Mouse (Mus musculus): ENCODE measurements around the gene Fcrla.
"Not testable (repeated sequence)": the region's sequence is repeated elsewhere in the genome, so short reads cannot be mapped to it uniquely, and the experiment has no call there.

The Fcrla gene

DNA sequence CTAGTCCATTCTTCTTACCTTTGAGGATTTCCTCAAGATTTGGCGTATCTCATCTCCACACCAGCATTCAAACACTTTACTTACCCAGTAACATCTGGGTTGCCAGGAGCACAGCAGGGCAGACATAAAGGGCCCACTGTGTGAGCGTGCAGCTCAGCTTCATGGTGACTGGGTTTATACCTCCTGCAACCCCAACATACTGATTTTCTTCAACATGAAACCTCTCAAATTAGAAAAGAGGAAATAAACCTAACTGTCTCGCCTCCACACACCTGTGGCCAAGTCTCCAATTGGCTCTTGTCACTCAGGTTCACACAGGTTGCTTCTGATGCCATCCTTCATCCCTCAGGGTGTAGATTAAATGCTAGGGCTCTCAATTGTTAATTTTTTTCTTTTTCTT is at the start of gene Fcrla:
Gene Fcrla, minus strand, starts transcription at position 206 of the 400 bp plus-strand sequence.
- no peak for DNase-seq (ENCODE audit: low spot score)

DNA sequence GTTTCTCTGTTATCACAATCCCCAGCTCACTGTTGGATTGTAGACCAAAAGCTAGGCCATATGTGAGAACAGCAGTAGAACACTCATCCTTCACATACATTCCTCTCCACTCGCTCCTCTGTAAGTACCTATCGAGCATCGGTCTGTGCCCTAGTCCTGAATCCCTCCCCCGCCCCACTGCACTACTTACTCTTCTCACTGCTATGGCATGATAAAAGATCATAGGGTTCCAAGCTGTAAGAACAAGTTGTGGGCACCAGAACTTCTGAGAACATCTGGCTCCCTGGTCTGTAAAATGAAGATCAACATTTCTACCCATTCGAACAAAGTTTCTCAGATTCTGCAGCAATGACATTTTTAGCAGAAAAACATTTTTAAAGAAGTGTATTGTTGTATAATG is 49.1 kb upstream of the Fcrla start, which contains the start of gene Fcgr2b:
Gene Fcgr2b, minus strand, starts transcription at position 101 of the 400 bp plus-strand sequence.
- DNase-seq (ENCODE audit: low spot score), result no peak

DNA sequence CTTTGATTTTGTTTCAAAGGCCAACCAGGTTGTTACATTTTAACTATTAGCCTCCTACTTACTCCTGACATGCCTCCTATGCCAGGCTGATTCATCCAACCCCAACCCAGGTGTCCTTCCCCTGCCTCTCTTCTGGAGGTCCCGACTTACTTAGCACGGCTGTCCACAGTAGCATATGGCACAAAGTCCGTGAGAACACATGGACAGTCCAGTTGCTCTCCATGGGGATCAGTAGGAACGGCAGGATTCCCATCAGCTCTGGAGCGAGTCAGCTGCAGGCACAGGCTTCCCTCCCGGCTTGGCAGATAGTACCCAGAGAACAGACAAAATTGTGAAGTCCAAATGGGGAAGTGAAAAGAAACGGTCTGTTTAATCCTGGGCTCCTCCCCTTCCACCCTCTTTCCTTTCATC is 48.4 kb upstream of the Fcrla start:
- no peak for DNase-seq (ENCODE audit: low spot score)

DNA sequence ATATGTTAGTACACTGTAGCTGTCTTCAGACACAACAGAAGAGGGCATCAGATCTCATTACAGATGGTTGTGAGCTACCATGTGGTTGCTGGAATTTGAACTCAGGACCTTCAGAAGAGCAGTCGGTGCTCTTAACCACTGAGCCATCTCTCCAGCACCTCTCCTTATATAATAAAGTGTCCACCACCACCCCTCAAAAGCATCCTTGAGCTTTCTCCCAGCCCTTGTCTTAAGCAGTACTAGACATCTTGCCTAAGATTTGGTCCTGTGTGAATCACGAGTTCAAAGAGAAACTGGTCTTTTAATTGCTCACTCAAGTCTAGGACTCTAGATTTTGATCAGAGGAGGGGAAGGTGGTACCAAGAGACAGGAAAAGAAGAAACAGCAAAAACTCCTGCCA is 48.0 kb upstream of the Fcrla start:
- not testable (repeated sequence) for DNase-seq (ENCODE audit: low spot score)

DNA sequence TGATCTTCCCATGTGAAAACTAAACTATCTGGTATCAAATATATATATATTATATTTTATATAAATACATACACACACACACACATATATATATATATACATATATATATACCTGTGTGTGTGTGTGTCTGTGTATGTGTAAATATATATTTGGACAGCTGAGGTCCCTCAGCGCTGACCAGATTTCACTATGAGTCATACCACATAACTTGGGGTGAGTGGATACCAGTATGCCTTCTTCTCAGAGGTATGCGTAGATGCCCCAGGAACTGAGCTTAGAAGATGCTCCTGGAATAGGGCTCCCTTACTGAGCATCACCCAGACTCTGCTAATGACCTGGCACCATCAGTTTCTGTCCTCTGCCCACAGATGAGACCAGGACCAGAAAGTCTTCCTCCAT is 47.4 kb upstream of the Fcrla start:
- DNase-seq (ENCODE audit: low spot score), result no peak

DNA sequence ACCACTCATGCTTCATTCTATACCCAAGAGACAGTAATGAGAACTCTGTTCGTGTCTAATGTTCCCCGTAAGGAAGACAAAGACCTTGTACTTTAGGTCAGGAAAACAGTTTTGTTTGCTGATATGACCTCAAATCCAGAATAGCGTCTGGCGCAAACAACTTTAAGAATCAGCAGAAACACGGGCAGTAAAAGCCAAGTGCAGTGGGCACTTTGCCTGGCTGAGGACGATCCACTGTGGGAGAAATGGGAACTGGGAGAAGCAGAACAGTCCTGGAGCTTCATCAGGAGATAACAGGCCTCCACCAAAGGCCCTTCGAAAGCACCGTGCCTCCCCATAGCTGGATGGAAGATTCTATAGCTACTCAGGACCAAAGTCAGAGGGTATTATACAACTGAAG is 46.8 kb upstream of the Fcrla start:
- no peak for DNase-seq (ENCODE audit: low spot score)

DNA sequence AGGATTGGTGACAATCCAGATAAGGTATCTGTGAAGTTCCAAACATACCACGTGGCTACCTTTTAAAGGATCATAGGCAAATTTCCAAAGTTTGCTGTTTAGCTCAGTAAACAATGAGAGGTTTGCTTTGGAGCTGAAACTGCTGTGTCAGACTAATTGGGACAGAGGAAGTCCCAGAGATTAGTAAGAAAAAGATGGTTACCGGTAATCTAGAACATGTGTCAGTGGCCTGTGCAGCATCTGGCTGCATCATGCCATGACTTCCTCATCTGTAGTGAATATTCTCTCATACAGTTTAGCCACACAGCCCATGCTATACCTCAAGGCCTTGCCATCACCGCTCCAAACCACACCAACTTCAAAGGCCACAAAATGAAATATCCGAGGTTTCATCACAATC is 45.6 kb upstream of the Fcrla start:
- DNase-seq (ENCODE audit: low spot score), result no peak

DNA sequence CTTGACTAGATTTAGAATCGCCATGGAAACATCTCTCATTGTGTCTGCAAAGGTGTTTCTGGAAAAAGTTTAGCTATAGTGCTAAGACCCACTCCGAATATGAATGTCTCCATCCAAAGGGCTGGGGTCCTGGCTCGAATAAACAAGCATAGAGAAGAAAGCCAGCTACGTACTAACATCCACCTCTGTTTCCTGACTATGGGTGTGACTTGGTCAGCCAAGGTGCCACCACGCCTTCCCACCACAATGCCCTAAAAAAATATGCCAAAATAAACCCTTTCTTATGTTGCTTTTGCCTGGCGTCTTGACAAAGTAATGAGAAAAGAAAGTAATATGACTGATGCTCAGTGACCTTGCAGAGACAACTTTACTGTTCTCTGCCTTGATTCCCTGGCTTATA is 45.1 kb upstream of the Fcrla start:
- DNase-seq (ENCODE audit: low spot score), result no peak

DNA sequence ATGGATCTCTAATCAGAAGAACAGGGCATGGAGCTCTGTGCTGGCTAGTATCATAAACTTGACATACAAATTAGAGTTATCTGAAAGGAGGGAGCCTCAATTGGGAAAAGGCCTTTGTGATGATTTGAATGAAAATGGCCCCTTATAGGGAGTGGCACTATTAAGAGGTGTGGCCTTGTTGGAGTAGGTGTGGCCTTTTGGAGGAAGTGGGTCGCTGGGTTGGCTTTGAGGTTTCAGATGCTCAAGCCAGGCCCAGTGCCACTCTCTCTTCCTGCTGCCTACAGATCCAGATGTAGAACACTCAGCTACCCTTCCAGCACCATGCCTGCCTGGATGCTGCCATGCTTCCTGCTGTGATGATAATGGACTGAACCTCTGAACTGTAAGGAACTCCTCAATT is 41.2 kb upstream of the Fcrla start:
- DNase-seq (ENCODE audit: low spot score), result no peak

DNA sequence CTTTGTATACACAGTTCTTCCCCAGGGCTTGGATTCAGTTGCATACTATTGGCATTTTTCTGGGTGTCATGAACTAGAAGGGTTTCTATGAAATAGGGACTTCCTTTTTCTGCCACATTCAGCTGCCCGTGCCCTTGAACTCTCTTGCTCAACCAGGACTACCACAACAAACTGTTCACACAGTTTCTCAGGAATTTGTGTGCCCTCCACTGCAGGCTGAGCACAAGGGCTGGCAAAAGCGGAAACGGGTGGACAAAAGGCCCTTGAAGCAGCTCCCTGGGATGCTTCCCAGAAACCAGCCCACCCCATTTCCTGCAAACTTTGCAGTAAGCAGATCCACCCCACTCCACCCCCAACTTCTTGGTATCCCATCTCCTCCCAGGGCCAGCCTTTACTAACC is 40.2 kb upstream of the Fcrla start:
- no peak for DNase-seq (ENCODE audit: low spot score)

DNA sequence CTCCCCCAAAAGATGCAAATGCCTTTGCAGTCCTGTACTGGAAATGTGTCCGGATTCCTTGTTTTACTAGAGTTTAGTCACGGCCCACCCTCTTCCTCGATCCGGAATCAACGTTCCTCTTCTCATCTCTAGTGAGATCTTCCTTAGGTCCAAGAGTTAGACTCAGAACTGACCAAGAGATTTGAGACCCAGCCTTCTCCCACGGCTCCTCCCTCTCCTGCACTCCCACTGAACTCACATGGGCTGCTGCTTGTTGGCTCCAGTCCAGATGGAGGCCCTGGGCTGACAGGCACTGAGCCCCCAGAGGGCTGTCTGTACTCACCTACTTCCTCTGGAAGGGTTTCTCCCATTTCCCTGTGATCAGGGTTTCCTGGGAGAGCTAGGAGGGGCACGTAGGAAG is 35.7 kb upstream of the Fcrla start:
- DNase-seq (ENCODE audit: low spot score), result no peak

DNA sequence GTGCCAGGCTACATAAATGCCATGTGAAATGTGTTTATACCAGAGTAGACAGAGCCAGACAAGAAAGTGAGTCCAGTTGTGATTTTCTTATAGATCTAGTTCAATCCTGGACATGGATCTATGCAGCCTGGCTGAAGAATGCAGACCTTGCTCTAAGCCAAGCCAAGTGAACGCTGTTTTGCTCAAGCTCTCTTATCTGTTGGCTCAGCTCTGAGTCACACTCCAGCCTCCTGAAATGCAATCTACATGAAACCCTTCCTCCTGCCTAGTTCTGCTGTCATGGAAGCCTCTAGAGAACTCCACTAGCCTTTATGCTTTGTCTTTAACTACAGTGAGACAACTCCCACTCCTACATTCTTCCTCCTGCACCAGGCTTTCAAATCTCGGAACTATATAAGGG is 34.9 kb upstream of the Fcrla start:
- DNase-seq (ENCODE audit: low spot score), result no peak

DNA sequence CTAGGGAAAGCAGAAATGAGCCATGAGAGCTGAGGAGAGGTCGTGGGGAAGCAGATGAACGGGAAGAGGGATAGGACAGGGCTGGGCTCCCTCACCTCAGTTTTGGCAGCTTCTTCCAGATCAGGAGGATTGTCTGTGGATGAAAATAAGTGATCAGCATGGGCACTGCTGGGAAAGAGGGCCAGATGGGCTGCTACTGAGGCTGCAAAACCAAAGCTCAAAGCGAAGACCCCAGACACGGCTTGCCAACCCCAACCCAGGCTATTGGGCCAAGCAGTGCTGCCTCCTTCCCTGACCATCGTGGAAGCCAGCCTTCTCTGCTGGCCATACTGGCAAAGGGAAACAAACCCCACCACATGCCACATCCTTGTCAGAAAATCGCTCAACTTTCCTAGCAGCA is 33.7 kb upstream of the Fcrla start:
- no peak for DNase-seq (ENCODE audit: low spot score)

DNA sequence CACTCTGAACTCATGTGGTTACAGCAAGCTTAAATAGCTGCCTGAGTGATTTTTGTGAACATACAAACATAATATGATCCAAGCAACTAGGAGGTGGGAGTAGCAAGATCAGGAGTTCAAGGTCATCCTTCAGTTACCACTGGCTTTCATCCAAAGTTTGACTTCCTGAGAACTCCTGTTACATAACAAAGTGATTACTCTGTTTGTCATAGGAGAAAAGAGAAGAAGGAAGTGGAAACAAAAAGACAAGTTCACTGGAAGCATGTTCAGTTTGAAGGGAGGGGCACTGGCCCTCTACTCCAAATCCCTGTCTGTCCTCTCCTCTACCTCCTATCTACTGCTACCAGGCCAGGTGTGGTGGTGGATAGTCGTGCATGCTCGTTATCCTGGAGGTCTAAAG is 32.4 kb upstream of the Fcrla start:
- no peak for DNase-seq (ENCODE audit: low spot score)

DNA sequence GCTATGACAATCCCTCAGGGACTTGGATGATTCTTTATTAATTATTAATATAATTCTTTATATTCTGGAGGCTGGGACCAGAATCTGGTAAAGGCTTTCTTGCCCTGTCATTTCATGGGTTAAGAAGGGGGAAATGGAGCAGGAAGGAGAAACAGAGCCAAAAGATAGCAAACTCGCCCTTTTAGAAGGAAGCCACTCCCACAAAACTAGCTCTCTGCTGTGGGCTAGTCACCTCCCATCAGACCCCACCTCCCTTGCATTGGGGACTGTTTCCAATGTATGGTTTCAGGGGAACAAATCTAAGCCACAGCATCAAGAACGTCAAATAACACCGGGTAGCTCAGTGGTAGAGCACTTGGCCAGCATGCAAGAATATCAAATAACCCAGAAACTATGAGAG is 30.8 kb upstream of the Fcrla start:
- DNase-seq (ENCODE audit: low spot score), result no peak

DNA sequence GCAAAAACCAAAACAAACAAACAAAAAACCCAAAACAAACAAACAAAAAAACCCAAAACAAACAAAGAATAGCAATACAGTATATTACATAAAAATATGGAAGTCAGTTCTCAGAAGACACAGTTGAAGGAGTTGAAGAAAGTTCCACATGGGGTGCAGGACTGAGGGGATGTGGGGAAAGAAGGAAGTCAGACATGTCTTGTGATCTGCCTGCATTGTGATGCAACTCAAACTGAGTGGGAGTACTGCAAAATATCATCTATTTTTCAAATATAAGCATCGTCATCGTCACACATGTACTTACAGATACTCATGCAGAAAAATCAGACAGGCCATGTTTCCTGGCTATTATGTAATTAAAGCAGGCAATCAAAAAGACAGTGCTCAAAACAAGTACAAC is 25.8 kb upstream of the Fcrla start:
- DNase-seq (ENCODE audit: low spot score), result no peak

DNA sequence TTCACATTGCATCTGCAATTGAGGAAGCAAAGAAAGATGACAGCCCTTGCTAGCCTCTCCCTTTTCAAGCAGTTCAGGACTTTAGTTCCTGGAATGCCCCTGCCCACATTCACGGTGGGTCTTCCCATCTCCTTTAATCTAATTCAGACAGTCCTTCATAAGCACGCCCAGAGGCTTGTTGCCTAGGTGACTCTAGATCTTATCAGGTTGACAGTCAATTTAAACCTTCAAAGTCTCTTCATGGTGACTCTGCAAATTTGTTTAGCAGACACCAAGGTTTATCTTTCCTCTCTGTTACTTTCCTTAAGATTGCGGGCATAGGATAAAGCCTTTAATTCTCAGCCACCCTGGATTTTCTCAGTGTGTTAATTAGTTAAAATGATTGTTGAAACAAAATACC is 23.4 kb upstream of the Fcrla start:
- no peak for DNase-seq (ENCODE audit: low spot score)

DNA sequence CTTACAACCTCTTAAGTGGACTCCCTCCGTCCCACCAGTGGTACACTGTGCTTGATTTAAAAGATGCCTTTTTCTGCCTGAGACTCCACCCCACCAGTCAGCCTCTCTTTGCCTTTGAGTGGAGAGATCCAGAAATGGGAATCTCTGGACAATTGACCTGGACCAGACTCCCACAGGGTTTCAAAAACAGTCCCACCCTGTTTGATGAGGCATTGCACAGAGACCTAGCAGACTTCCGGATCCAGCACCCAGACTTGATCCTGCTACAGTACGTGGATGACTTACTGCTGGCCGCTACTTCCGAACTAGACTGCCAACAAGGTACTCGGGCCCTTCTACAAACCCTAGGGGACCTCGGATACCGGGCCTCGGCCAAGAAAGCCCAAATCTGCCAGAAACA is 17.5 kb upstream of the Fcrla start:
- DNase-seq (ENCODE audit: low spot score), result not testable (repeated sequence)

DNA sequence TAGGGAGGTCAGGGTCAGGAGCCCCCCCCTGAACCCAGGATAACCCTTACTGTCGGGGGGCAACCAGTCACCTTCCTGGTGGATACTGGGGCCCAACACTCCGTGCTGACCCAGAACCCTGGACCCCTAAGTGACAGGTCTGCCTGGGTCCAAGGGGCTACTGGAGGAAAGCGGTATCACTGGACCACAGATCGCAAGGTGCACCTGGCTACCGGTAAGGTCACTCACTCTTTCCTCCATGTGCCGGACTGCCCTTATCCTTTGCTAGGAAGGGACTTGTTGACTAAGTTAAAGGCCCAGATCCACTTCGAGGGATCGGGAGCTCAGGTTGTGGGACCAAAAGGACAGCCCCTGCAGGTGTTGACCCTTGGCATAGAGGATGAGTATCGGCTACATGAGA is 16.8 kb upstream of the Fcrla start:
- DNase-seq (ENCODE audit: low spot score), result not testable (repeated sequence)

DNA sequence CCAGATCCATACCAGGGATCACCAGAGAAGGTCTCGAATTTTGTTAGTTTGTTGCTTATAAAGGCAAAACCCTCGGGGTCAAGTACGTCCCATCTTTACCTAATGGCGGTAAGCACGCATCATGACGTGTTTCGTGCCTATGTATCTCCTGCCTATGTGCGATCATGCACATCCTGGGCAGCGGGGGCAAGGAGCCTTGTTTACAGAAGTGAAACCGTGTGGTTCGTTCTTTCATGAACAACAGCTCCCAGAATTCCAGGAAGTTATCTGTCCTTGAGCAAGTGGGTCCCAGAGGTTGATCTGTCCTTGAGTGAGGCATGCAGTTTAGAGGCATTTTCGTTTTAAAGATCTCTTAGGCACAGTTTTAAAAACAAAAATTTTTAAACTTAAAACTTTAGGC is 11.9 kb upstream of the Fcrla start:
- no peak for DNase-seq (ENCODE audit: low spot score)

DNA sequence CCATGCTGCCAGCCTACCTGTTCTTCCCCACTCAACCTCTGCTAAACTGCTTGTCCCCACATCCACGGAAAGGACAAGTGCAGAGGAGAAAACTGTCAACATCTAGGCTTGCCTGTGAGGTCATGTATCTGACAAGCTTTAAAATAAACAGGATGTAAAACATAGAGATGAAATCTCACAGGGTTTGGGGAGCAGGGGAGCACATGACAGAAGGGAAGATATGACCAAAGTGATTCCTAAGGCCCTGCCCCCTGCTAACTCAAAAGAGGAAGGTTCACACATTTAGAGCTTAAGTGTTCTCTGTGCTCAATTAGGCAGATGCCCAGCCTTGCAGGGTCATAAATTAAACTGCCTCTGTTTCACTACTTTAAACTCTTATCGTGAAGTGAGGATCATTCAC is 7.0 kb upstream of the Fcrla start:
- no peak for DNase-seq (ENCODE audit: low spot score)

DNA sequence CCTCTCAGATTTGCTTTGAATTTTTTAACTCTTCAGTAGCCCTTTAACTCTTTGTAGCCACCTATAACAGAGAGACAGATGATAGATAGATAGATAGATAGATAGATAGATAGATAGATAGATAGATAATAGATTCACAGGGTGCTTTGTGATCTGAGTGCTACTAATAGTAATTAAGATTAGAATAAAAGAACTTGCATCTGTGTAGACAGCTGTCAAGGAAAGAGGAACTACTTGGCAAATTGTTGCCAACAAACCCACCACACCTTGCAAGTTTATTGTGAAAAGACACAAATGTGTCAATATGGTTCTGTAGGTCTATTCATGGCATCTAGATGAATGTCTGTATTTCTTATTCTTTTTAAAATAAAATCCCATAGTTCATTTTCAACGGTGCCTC is 6.6 kb upstream of the Fcrla start:
- no peak for DNase-seq (ENCODE audit: low spot score)

DNA sequence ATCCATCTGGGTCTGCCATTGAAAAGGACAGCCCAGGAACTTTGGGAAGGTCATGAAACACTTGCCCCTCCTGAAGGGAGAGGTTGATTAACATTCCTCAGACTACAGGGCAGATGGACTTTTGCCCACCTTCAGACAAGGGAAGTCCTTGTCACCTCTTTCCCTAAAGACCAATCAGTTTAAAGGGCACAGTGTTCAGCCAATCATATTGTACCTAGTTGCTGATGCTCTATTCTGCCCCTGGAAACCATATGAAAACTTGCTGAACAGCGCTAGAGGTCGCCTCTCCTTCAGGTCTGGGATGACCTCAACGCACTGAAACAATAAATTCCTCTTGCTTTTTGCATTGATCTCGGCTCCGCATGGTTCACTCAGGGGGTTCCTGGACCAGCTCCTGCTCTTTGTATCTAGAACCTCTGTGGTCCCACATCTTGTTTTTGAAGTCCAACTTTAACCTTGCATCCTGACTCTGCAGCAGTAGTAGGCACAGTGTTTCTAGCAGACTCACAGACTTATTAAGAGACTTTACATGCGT is 6.1 kb upstream of the Fcrla start:
- no peak for DNase-seq (ENCODE audit: low spot score)

DNA sequence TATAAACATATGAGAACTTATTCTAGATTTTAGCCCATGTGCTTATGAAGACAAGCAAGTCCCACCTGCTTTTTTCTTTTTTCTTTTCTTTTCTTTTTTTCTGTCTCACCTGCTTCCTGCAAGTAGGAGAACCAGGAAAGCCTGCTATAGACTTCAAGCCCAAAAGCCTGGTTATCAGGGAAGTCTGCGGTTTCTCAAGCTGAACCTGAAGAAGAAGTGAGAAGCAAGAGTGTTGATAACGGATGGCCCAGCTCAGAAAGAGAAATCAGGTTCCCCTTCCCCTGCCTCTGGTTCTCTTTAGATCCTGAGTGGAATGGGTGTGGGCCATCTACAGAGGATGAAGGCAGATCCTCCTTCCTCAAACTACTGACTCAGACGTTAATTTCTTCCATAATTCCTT is 4.7 kb upstream of the Fcrla start:
- DNase-seq (ENCODE audit: low spot score), result no peak

DNA sequence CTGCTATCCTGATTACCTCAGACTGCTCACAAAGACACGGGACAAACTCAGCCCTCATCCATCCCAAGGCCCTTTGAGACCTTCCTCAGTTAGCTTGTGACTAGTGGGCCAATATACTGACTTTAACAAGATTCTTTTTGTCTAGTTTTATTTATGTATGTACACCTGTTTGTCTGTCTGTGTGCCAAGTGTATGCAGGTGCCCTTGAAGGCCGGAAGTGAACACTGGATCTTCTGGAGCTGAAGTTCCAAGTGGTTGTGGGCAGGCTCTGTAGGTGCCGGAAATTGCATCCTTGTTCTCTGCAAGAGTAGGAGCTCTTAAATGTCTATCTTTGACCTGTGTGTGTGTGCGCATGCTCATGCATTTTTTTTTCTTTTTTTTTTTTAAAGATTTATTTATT is 1.9 kb upstream of the Fcrla start:
- DNase-seq (ENCODE audit: low spot score), result no peak

Measured in testis, postnatal 10 days (tissue).